Mouse (Mus musculus) myocyte (in vitro differentiated cells): ENCODE measurements at regions not wholly inside any gene's neighbourhood (a gene's known extent, or its start where the extent isn't known, plus 50 kb on each side); places are given as distances from the start of the nearest gene placed in this dataset.

Source experiments
- MAX ChIP-seq: IDR thresholded peaks from one replicate; pipeline ENCODE4 v1.6.1; 2011; ENCODE audit warnings: low read depth, mild to moderate bottlenecking, control low read depth
- MYOG ChIP-seq, 3 experiments: IDR thresholded peaks; one replicate each; pipeline ENCODE4 v1.6.1; 2011; ENCODE audit warnings: control low read depth in 2 of 3, low read depth in 2 of 3, mild to moderate bottlenecking in 2 of 3; ENCODE audit not compliant: insufficient read length in 2 of 3, control insufficient read depth in 1 of 3, insufficient read depth in 1 of 3
- POLR2A ChIP-seq: IDR thresholded peaks from one replicate; pipeline ENCODE4 v1.6.1; 2011; ENCODE audit warnings: low read depth, mild to moderate bottlenecking, control low read depth, moderate library complexity; ENCODE audit not compliant: insufficient read length
- POLR2AphosphoS2 ChIP-seq: IDR thresholded peaks from one replicate; pipeline ENCODE4 v1.6.1; 2011; ENCODE audit warnings: low read depth, control low read depth; ENCODE audit not compliant: insufficient read length
- USF1 ChIP-seq: IDR thresholded peaks from one replicate; pipeline ENCODE4 v1.6.1; 2011; ENCODE audit warnings: low read depth, mild to moderate bottlenecking, control low read depth, moderate library complexity

DNA sequence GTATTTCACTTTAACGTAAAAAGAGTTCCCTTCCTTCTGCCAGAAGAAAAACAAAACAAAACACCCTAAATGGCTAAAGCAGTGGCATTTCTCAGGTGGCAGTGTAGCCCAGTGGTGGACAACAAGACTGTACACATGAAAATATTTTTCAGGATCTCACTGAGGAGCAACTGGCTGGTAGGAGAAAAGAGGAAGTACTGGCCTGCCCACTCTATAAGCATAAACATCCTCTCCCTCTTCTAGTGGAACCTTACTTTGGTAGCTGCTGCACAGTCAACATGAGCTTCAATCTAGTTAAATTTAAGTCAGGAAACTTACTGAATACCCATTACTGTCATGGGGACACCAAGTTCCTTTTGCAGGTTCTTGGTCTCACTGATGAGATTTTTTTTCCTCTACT is 209.5 kb upstream of the Ednrb start:
- TF ChIP-seq POLR2A (no peak), MYOG (IDR thresholded peaks at IDR 0.05; ENCODE audit: control insufficient read depth in 1 of 3, insufficient read depth in 1 of 3, insufficient read length in 2 of 3, low read depth in 2 of 3) (no peak), USF1 (no peak), POLR2AphosphoS2 (no peak), MAX (no peak)
